Mouse (Mus musculus): ENCODE measurements around the gene Gm9780. TPM values are rescaled to one million over a fixed set of nuclear protein-coding genes. Genes with fewer than 3 reads are reported as not detected.
"Not testable (repeated sequence)": the region's sequence is repeated elsewhere in the genome, so short reads cannot be mapped to it uniquely, and the experiment has no call there.

Gene Gm9780
- polyA plus RNA-seq, 1 experiment: 6.9 TPM

DNA sequence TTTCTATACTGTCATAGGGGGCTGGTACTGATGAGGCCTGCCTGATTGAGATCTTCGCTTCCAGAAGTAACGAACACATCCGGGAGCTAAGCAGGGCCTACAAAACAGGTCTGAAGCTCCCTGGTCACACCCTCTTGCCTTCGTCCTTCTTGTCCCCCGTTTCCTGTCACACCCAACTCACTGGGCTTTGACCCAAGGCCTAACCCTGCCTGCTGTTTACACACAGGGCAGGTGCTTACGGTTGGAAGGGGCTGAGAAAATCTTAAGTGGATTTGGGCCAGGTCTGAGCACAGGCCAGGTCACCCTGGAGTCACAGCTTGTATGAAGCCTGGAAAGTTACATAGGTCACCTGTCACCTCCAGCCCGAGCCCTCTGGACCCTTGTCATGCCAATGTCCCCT, 26.1 kb downstream of the Gm9780 start:
- not testable (repeated sequence) for H3K27ac ChIP-seq (ENCODE audit: insufficient read depth, low read length); H3K4me3 ChIP-seq (ENCODE audit: insufficient read depth, low read length); H3K4me1 ChIP-seq (ENCODE audit: control insufficient read depth, insufficient read depth, low read length)

DNA sequence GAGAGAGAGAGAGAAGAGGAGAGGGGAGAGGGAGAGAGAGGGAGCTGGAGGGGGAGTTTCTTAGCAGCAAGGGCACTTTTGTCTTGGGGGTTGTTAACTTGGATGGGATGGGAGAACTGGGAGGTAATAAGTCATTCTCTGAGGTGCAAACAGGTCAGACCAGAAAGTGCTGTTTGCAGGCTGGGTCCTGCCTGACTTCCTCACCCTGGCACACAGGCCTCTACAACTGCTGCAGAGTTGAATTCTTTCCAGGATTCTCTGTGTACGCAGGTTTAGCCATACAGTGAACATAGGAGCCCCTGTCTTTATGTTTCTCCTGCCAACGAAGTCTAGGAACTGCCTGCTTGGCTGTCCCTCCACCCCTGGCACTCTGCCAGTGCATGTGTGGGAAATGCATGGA, 35.0 kb downstream of the Gm9780 start:
- not testable (repeated sequence) for H3K4me1 ChIP-seq (ENCODE audit: control insufficient read depth, insufficient read depth, low read length); H3K27ac ChIP-seq (ENCODE audit: insufficient read depth, low read length)

DNA sequence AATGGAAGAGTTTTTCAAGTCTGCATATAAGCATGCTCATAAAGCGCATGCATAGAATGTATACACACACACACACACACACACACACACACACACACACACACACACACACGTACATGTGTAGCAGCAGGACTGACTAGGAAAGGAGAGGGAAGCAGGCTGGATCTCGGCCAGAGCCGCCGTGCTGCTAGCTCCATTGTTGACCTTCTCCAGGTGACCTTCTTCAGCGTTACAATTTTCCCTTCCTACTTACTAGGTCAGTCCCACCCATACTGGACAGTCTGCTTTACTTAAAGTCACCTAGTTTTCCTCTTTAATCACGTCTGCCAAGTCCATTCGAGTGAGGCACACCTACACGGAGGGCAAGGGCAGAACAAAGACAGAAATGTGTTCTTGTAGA, 60.6 kb downstream of the Gm9780 start:
- not testable (repeated sequence) for H3K27ac ChIP-seq (ENCODE audit: insufficient read depth, low read length); H3K4me3 ChIP-seq (ENCODE audit: insufficient read depth, low read length); H3K4me1 ChIP-seq (ENCODE audit: control insufficient read depth, insufficient read depth, low read length)

More for the DNA sequence above, 35.0 kb downstream of the Gm9780 start:
- H3K4me3 ChIP-seq (ENCODE audit: insufficient read depth, low read length): not testable (repeated sequence)

DNA sequence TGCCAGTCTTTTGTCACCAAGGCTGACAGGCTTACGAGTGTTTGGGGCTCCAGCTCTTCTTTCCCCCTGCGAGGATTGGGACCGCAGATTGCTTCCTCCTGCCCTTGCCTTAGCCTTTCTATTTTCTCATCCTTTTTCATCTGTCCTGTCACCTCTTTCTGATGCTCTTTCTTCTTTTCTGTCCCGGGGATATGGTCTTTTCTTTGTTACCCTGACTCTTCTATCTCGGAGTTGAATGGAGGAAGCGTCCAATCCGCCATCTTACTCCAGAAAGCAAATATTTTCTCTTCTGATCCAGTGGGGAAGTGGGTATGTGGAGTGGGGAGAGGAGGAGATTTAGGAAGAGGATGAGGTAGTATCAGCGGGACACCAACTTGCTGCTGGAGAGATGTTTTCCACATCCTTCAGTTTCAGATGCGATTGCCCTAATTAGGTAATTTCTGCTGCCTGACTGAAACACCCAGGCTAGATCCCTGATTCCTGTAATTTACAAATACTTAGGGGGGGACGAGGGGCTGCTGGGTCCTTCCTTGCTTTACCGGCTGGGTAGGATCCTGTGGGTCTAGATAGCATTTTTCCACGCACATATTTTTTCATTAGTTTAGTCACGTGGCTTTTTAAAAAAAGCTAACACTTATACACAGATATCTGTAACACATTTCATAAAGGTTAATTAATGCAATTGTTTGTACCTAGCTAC, 63.1 kb downstream of the Gm9780 start:
- H3K4me1 ChIP-seq (ENCODE audit: control insufficient read depth, insufficient read depth, low read length); H3K4me3 ChIP-seq (ENCODE audit: insufficient read depth, low read length); H3K27ac ChIP-seq (ENCODE audit: insufficient read depth, low read length): not testable (repeated sequence)

DNA sequence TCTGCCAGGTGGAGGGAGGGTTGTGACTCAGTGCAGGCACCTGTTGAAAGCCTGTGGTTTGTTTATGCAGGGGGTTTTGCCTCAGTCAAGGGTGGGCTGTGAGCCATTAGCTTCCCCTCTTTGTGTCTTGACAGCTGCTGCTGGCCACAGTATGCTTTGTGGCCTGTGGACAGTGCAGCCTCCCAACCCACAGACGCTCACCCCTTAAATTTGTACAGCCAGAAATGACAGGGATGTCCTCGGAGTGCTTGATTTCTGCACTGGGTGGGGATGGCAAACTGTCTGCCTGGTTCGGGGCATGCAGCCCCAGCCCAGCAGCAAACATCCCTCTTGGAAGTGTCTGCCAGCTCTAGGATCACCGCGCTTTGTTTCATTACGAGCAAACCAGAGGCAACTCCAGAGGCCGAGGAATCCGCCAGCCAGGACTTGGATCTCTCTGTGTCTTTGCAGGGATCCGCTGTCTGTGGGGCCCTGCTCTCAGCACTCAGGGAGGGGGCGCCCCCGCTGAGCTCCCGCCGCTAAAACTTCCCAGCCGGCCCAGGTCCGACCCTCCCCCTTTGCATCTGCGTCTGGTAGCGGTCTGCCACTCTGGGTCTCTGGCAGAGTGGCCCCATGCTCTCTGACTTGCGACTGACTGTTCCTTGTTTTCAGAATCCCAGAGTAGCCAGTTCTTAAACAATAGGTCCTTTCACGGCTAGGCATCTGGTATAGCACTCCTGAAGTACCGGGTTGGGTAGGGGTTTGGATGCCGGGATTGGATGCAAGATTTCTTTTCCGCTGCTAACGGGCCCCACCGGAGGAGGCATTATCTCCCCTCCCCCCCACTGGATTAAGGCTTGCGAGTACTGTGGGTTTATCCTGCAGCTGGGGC, 63.9 kb downstream of the Gm9780 start, which contains the start of gene Duxbl1:
TSS of gene Duxbl1 (plus strand) at position 207 of the 871 bp plus-strand sequence.
- H3K4me3 ChIP-seq (ENCODE audit: insufficient read depth, low read length); H3K27ac ChIP-seq (ENCODE audit: insufficient read depth, low read length); H3K4me1 ChIP-seq (ENCODE audit: control insufficient read depth, insufficient read depth, low read length): not testable (repeated sequence)

Other genes with a start within 250 kb of the Gm9780 start
- 32.7 and 37.3 TPM in 2 replicates for gene Anxa11, start 200.6 kb downstream of the Gm9780 start, polyA plus RNA-seq (2012; rRNA removed)
- 0.34 and 0.52 TPM in 2 replicates for gene Plac9a, start 139.6 kb downstream of the Gm9780 start, polyA plus RNA-seq (2012; rRNA removed)
- 3.3 and 3.9 TPM in 2 replicates for gene Tmem254a, start 115.0 kb downstream of the Gm9780 start, polyA plus RNA-seq (2012; rRNA removed)
- not detected in 2 replicates for gene Cphx1, start 104.4 kb downstream of the Gm9780 start, polyA plus RNA-seq (2012; rRNA removed)
- 0.95 and 1.5 TPM in 2 replicates for gene Duxbl1, start 64.1 kb downstream of the Gm9780 start, polyA plus RNA-seq (2012; rRNA removed)
- not detected in 2 replicates for gene Tmem254c, start 24.6 kb upstream of the Gm9780 start, polyA plus RNA-seq (2012; rRNA removed)
- gene Cphx2, start 38.8 kb upstream of the Gm9780 start, polyA plus RNA-seq (2012; rRNA removed): not detected in 2 replicates
- gene Cphx3, start 39.6 kb upstream of the Gm9780 start, polyA plus RNA-seq (2012; rRNA removed): not detected in 2 replicates
- gene Duxbl2, start 75.6 kb upstream of the Gm9780 start, polyA plus RNA-seq (2012; rRNA removed): 0.25 TPM in 1 of 2 replicates, not detected in the other
- 4.3 and 4.4 TPM in 2 replicates for gene Plac9b, start 139.8 kb upstream of the Gm9780 start, polyA plus RNA-seq (2012; rRNA removed)
- gene Tmem254b, start 164.3 kb upstream of the Gm9780 start, polyA plus RNA-seq (2012; rRNA removed): 17.5 and 18.4 TPM in 2 replicates
- gene Duxbl3, start 215.3 kb upstream of the Gm9780 start, polyA plus RNA-seq (2012; rRNA removed): 1.0 TPM in 1 of 2 replicates, not detected in the other